Mouse (Mus musculus): Measurements from ENCODE around the gene Mapk14. TPM values are rescaled to one million over a fixed set of nuclear protein-coding genes. Genes with fewer than 3 reads are reported as not detected.

Gene Mapk14
- polyA plus RNA-seq, 1 experiment from 2014 or later = 23.6 TPM

DNA sequence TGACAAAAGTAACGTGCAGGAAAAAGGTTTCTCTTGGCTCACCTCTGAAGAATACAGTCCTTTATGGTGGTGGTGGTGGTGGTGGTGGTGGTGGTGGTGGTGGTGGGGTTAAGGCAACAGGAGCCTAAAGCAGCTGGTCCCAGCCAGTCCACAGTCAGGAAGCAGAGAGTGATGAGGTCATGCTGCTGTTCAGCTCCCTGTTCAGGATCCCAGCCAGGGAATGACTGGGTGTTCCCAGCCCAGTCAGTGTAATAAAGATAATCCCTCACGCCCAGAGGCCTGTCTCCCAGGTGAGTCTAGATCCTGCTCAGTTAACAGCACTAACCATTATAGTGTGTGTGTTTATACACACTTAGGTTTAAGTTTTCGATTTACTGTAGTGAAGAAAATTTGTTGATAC lies 10.6 kb downstream of the Mapk14 start:
- Histone ChIP-seq H3K9me3 (ENCODE audit: control insufficient read depth) (no peaks in the 10 kb centered on the region), H3K9ac (ENCODE audit: low read depth, low read length) (no peak overlapping the region), H3K27me3 (replicated peaks; ENCODE audit: control insufficient read depth, insufficient read depth, low read length) (no peaks in the 10 kb centered on the region), H3K27ac (ENCODE audit: low read depth, low read length) (0 out of 2 replicates have a peak overlapping the region, but pooled peaks have one; percentile 35), H3K4me1 (replicated peaks; ENCODE audit: control insufficient read depth, insufficient read depth, low read length) (0 out of 2 replicates have a peak, but pooled peaks cover 14% of the 10 kb centered on the region), H3K36me3 (ENCODE audit: control insufficient read depth, insufficient read depth) (peaks cover 7% of the 10 kb centered on the region; the same call in 1 of the 2 replicates), H3K4me3 (ENCODE audit: low read depth, low read length) (no peak overlapping the region), H3K4me2 (replicated peaks; ENCODE audit: low read depth) (no peak overlapping the region)
- WGBS = 58% methylated on average over 3 of the region's 3 CpGs
- no peak for TF ChIP-seq CTCF (IDR thresholded peaks at IDR 0.05; ENCODE audit: low read depth)
- peak; percentile 67 for ATAC-seq

DNA sequence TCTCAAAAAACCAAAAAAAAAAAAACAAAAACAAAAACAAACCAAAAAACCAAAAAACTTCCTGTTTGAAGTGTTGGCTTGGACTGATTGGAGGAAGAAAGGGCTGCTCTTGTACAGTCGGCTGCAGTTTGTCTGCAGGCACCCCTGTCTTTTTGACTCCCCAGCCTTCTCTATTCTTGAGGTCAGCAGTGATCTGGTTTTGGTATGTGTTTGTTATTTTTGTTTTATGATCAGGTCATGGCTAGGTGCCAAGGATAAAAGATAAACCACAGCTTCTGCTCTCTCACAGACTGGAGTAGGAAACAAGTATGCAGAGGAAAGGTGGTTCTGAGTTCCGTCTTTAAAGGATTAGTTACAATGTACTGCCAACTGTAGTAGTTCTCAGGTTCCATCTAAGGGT lies 11.5 kb downstream of the Mapk14 start:
- Histone ChIP-seq H3K27me3 (replicated peaks; ENCODE audit: control insufficient read depth, insufficient read depth, low read length) (no peaks in the 10 kb centered on the region), H3K4me3 (ENCODE audit: low read depth, low read length) (no peak overlapping the region), H3K9ac (ENCODE audit: low read depth, low read length) (no peak overlapping the region), H3K4me2 (replicated peaks; ENCODE audit: low read depth) (no peak overlapping the region), H3K4me1 (replicated peaks; ENCODE audit: control insufficient read depth, insufficient read depth, low read length) (0 out of 2 replicates have a peak, but pooled peaks cover 11% of the 10 kb centered on the region), H3K27ac (ENCODE audit: low read depth, low read length) (0 out of 2 replicates have a peak overlapping the region, but pooled peaks have one; percentile 35), H3K9me3 (ENCODE audit: control insufficient read depth) (no peaks in the 10 kb centered on the region), H3K36me3 (ENCODE audit: control insufficient read depth, insufficient read depth) (peaks cover 7% of the 10 kb centered on the region; the same call in 1 of the 2 replicates)
- TF ChIP-seq CTCF (IDR thresholded peaks at IDR 0.05; ENCODE audit: low read depth) = no peak
- WGBS = 30% methylated on average over 2 of the region's 2 CpGs
- ATAC-seq = no peak

DNA sequence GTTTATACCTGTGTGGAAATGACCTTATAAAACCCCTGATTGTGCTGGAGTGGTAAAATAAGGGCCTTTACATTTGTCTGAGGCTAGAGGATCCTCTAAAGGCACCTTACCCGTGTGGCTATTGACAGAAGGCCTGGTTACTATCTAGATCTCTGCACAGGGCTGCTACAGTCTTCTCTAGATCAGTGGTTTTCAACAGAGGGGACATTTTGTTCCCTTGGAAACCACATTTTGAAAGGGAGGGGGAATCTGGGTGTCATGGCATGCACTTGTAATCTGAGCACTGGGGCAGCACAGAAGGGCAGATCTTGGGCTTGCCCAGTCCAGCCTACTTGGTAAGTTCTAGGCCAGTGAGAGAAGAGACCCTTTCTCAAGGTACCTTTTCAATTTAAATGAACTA lies 15.6 kb downstream of the Mapk14 start:
- no peak overlapping the region for H3K4me2 ChIP-seq (replicated peaks; ENCODE audit: low read depth)
- no peak overlapping the region for H3K4me3 ChIP-seq (ENCODE audit: low read depth, low read length)
- no peak overlapping the region for H3K27ac ChIP-seq (ENCODE audit: low read depth, low read length)
- H3K27me3 ChIP-seq (replicated peaks; ENCODE audit: control insufficient read depth, insufficient read depth, low read length) = no peaks in the 10 kb centered on the region
- ATAC-seq = no peak
- 0 out of 2 replicates have a peak, but pooled peaks cover 5% of the 10 kb centered on the region for H3K4me1 ChIP-seq (replicated peaks; ENCODE audit: control insufficient read depth, insufficient read depth, low read length)
- TF ChIP-seq CTCF (IDR thresholded peaks at IDR 0.05; ENCODE audit: low read depth) = no peak
- no peak overlapping the region for H3K9ac ChIP-seq (ENCODE audit: low read depth, low read length)
- H3K9me3 ChIP-seq (ENCODE audit: control insufficient read depth) = no peaks in the 10 kb centered on the region
- 15% methylated on average over 1 of the region's 1 CpGs for WGBS
- H3K36me3 ChIP-seq (ENCODE audit: control insufficient read depth, insufficient read depth) = no peaks in the 10 kb centered on the region

DNA sequence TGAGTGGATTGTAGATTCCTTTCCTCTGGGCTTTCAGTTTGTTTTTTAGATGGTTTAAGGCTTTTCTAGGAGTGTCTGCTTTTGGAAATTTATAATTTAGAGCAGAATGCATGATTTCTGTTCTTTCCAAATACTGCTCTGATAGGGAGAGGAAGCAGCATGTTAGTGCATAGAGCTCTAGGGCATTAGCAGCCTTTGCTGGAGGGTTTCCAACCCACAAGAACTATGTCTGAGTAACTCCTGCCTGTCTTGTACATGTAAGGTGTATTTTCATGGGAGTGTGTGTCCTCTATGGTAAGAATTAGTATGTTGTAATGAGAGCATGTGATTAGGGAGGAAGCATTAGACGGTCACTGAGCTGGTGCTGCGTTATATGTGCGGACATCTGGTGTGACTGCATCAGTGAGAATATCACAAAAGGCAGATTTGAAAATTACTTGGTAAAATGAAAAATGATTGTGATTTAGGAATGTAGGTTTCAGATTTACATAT lies 16.1 kb downstream of the Mapk14 start:
- Histone ChIP-seq H3K4me1 (replicated peaks; ENCODE audit: control insufficient read depth, insufficient read depth, low read length) (0 out of 2 replicates have a peak, but pooled peaks cover 5% of the 10 kb centered on the region), H3K36me3 (ENCODE audit: control insufficient read depth, insufficient read depth) (no peaks in the 10 kb centered on the region), H3K9ac (ENCODE audit: low read depth, low read length) (no peak overlapping the region), H3K27me3 (replicated peaks; ENCODE audit: control insufficient read depth, insufficient read depth, low read length) (no peaks in the 10 kb centered on the region), H3K27ac (ENCODE audit: low read depth, low read length) (0 out of 2 replicates have a peak overlapping the region, but pooled peaks have one; percentile 10), H3K9me3 (ENCODE audit: control insufficient read depth) (no peaks in the 10 kb centered on the region), H3K4me2 (replicated peaks; ENCODE audit: low read depth) (no peak overlapping the region), H3K4me3 (ENCODE audit: low read depth, low read length) (no peak overlapping the region)
- no peak for TF ChIP-seq CTCF (IDR thresholded peaks at IDR 0.05; ENCODE audit: low read depth)
- 58% methylated on average over 3 of the region's 3 CpGs for WGBS
- no peak for ATAC-seq

DNA sequence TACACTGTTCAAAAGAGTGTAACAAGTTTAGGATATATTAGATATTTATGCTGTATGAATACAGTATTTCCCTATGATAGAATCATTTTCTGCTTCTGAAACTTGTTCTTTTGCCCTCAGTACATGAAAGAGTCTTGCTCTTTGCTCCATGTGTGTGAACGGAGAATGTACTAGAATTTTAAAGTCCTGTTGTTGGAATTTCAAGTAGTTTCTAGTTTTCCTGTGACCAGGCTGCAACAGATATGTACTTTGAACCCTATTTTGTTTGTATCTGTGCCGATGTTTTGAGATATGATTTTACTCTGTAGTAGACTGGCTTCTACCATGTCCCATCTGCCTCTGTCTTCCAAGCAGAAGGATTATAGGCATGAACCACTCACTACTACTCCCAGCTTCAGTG lies 16.7 kb downstream of the Mapk14 start:
- Histone ChIP-seq H3K9ac (ENCODE audit: low read depth, low read length) (no peak overlapping the region), H3K27ac (ENCODE audit: low read depth, low read length) (0 out of 2 replicates have a peak overlapping the region, but pooled peaks have one; percentile 10), H3K4me3 (ENCODE audit: low read depth, low read length) (no peak overlapping the region), H3K36me3 (ENCODE audit: control insufficient read depth, insufficient read depth) (no peaks in the 10 kb centered on the region), H3K4me2 (replicated peaks; ENCODE audit: low read depth) (no peak overlapping the region), H3K4me1 (replicated peaks; ENCODE audit: control insufficient read depth, insufficient read depth, low read length) (0 out of 2 replicates have a peak, but pooled peaks cover 5% of the 10 kb centered on the region), H3K9me3 (ENCODE audit: control insufficient read depth) (no peaks in the 10 kb centered on the region), H3K27me3 (replicated peaks; ENCODE audit: control insufficient read depth, insufficient read depth, low read length) (no peaks in the 10 kb centered on the region)
- no peak for ATAC-seq
- WGBS = 34% methylated on average over 2 of the region's 2 CpGs
- TF ChIP-seq CTCF (IDR thresholded peaks at IDR 0.05; ENCODE audit: low read depth) = no peak

DNA sequence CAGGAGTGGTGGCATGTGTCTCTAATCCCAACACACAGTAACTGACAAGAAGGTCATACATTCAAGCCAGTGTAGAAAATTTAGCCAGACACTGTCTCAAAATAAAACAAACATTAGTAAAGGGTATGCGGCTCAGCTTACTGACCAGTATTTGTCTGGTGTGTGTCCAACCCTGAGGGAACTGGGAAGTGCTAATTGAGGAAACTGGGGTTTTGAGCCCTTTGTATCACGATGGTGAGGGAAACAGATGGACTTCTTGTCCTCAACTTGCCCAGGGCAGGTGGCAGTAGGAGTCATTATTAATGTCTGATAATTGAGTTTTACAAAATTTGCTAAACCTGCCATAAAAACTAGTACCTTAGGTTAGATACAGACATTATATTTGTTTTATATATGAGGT lies 17.9 kb downstream of the Mapk14 start:
- Histone ChIP-seq H3K9ac (ENCODE audit: low read depth, low read length) (no peak overlapping the region), H3K4me2 (replicated peaks; ENCODE audit: low read depth) (no peak overlapping the region), H3K4me1 (replicated peaks; ENCODE audit: control insufficient read depth, insufficient read depth, low read length) (0 out of 2 replicates have a peak, but pooled peaks cover 5% of the 10 kb centered on the region), H3K36me3 (ENCODE audit: control insufficient read depth, insufficient read depth) (peaks cover 4% of the 10 kb centered on the region; the same call in 1 of the 2 replicates), H3K27ac (ENCODE audit: low read depth, low read length) (0 out of 2 replicates have a peak overlapping the region, but pooled peaks have one; percentile 3), H3K27me3 (replicated peaks; ENCODE audit: control insufficient read depth, insufficient read depth, low read length) (no peaks in the 10 kb centered on the region), H3K9me3 (ENCODE audit: control insufficient read depth) (no peaks in the 10 kb centered on the region), H3K4me3 (ENCODE audit: low read depth, low read length) (no peak overlapping the region)
- ATAC-seq = no peak
- TF ChIP-seq CTCF (IDR thresholded peaks at IDR 0.05; ENCODE audit: low read depth) = no peak
- 26% methylated on average over 2 of the region's 2 CpGs for WGBS
